Mouse (Mus musculus): Measurements from ENCODE around the gene Ptgir. TPM values are rescaled to one million over a fixed set of nuclear protein-coding genes. Genes with fewer than 3 reads are reported as not detected.
"Not testable (repeated sequence)": the region's sequence is repeated elsewhere in the genome, so short reads cannot be mapped to it uniquely, and the experiment has no call there.

The Ptgir gene
- polyA plus RNA-seq, 2 experiments from 2014 or later = 7.9 to 10.2 TPM

- no peak for ATAC-seq
Measured at GRCm38 (mm10) chr7:16942861-16943260, 36.6 kb downstream of the Ptgir start.

- peak; percentile 69 for ATAC-seq
Measured at GRCm38 (mm10) chr7:16944061-16944807, 37.9 kb downstream of the Ptgir start, which contains the start of gene Pnmal2. Gene Pnmal2, plus strand, starts transcription at chr7:16944682.

DNA sequence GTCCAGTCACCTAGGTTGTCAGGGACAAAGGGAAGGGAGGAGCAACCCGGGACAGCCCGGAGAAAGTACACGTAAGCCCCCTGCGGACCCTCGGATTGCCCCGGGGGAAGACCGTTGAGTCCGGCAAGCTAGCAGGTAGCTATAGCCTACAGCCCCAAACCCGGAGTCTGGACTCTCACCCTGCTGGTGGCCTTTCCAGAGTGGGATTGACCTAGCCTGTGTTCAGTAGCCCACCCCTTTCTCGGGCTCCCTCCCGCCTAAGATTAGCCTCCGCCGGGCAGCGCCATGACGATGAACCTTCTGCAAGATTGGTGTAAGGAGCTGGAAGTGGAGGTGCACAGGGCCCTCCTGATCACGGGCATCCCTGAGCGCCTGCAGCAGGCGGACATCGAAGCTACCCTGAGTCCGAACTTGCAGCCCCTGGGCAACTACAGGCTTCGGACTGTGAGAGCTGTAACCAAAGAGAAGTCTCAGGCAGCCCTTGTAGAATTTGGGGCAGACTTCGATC lies 38.6 kb downstream of the Ptgir start:
- ATAC-seq = no peak

GRCm38 (mm10) chr7:16945419-16945818 lies 39.1 kb downstream of the Ptgir start:
- no peak for ATAC-seq

DNA sequence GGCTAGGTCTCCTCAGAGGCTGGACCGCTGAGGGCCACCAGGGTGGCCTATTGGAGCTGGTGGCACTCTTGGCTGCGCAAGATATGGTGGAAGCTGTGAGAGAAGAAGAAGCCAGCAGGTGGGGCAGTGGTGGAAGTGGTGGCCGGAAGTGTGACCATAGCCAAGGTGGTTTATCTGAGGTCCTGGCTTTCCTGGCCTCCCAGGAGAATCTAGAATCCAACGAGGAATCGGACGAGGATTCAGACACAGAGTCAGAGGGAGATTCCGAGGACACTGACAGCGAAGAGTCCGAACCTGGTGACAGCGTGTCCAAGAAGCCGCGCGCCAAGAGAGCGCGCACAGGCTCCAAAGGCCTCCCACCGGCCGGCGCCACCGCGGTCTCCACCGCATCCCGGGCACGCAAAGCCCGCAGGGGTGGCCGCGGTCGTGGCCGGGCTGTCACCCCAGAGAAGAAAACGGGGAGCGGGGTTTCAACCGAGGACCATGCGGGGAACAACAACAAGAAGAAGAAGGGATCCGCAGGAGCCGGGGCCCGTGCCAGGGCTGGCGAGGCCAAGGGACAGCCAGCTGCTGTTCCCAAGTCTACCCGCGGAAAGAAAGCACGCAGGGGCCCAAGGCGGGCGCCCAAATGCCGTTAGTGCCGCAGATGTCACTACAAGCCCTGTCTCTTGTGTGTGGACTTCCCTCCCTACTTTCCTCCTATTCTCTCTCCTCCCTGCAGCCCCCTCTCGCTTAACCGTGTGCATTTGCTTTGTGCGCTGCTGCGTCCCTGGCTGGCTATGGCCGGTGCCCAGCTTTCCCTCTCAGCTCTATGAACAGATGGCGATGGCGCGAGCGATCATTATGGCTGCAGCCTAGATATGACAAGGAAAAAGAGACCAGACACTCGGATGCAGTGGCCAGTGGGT lies 40.4 kb downstream of the Ptgir start:
- ATAC-seq = no peak

DNA sequence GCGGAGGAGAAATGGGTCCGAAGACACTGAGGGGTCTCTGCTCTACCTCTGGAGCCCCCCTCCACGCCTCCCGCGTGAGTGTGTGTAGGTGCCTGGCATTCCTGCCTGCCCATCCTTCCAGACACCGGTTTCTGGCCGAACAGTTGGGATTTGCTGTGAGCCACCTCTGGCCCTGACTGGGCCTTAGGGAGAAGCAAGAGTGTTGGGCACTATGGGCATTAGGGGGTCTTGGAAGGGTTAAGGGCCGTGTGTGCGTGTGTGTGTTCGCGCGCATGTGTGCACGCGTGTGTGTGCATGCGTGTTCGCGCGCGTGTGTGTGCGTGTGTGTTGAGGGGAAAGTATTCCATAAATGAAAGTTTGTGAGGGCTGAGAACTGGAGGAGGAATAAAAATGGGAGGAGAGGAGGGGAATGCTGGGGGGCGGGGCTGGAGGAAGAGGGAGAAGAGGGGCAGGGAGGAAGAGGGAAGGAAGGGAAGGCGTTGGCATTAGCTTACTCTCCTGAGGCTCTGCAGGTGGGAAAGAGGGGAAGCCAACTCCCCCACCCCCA lies 41.1 kb downstream of the Ptgir start:
- ATAC-seq = no peak

GRCm38 (mm10) chr7:16947959-16948361 lies 41.7 kb downstream of the Ptgir start:
- no peak for ATAC-seq

- ATAC-seq = no peak
Measured at GRCm38 (mm10) chr7:16948923-16949458, 42.7 kb downstream of the Ptgir start.

DNA sequence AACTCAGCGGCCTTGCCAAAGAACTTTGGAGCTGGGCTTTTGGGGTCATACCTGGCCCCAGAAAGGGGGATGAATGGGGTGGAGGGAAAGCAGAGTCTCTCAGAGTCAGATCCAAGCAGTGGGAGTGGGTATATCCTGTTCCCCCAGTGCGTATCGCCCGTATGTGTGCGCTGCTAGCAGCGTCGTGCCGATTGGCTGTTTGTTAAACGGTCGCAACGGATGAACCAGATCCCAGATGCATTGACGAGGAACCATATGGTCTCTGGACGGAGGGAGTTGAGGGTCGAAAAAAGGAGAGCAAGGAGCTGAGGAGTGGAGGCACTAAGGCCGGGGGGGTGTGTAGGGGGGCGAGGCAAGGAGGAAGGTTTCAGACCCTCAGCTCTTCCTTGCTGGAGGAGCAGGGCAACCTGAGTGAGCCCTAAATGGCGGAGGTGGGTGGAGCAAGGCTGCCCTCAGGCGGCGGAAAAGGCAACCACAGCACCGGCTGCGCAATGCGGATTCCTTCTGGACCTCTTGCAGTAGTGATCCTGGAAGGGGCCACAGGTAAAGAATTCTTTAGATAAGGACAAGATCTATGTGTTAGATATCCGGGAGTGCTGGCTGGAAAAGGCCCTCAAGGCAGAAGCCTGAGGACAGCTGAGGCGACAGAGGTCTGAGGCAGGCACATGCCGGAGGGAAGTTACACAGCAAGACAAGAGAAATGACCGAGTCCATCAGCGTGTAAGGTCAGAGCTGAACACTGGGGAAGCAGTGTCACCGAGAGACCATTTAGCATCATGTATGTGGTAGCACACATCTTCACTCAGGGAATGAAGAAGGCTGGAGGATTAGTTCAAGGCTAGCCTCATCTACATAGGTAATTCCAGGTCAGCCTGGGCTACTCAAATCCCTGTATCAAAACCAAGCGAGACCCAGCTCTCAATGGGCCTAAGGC lies 43.9 kb downstream of the Ptgir start:
- peak; percentile 79 for ATAC-seq

GRCm38 (mm10) chr7:16950861-16951635 lies 44.8 kb downstream of the Ptgir start:
- peak; percentile 91 for ATAC-seq

GRCm38 (mm10) chr7:16953776-16954175 lies 47.5 kb downstream of the Ptgir start:
- ATAC-seq = not testable (repeated sequence)

DNA sequence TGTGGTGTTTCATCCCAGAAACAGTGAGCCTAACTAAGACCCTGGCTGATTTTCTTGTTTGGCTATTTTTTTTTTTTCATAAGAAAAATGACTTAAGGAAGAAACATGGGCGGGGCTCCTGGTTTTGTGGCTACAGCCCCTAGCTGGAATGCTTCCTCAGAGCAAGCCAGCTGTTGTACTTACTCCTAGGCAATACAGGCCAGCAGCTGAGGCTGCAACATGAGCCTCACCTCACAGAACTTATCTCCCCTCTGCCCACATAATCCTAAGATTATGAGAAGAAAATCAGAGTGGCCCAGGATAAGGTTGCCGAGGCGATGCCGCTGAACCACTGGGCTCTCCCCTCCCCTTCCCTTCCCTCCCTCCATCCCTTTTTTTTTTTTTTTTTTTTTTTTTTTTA lies 49.4 kb downstream of the Ptgir start:
- ATAC-seq = no peak

- ATAC-seq = no peak
Measured at GRCm38 (mm10) chr7:16956410-16957265, 50.3 kb downstream of the Ptgir start.

- no peak for ATAC-seq
Measured at GRCm38 (mm10) chr7:16959539-16960187, 53.4 kb downstream of the Ptgir start, which contains the start of gene Pnmal1. Gene Pnmal1, plus strand, starts transcription at chr7:16959679.

Other genes with a start within 250 kb of the Ptgir start
- gene Ceacam15, start 230.8 kb upstream of the Ptgir start, polyA plus RNA-seq (2017; shearing (Covaris generic)) = 1 to 10 TPM in 1 of 2 experiments, under 1 TPM in 1; 0.91 to 1.2 TPM
- gene Ceacam9, start 184.6 kb upstream of the Ptgir start, polyA plus RNA-seq (2017; shearing (Covaris generic)) = not detected
- gene Ap2s1, start 168.1 kb upstream of the Ptgir start, polyA plus RNA-seq (2017; shearing (Covaris generic)) = 10 to 100 TPM; 60.7 to 73.1 TPM
- gene Slc1a5, start 125.2 kb upstream of the Ptgir start, polyA plus RNA-seq (2017; shearing (Covaris generic)) = 100 to 1,000 TPM; 142 to 182 TPM
- gene Strn4, start 90.6 kb upstream of the Ptgir start, polyA plus RNA-seq (2017; shearing (Covaris generic)) = 10 to 100 TPM; 19.2 TPM
- gene Fkrp, start 89.8 kb upstream of the Ptgir start, polyA plus RNA-seq (2017; shearing (Covaris generic)) = 10 to 100 TPM in 1 of 2 experiments, 1 to 10 TPM in 1; 6.8 to 11.2 TPM
- 10 to 100 TPM; 57.3 to 60.0 TPM for gene Prkd2, start 63.6 kb upstream of the Ptgir start, polyA plus RNA-seq (2017; shearing (Covaris generic))
- gene Dact3, start 31.2 kb upstream of the Ptgir start, polyA plus RNA-seq (2017; shearing (Covaris generic)) = not detected
- not detected for gene Gng8, start 14.7 kb upstream of the Ptgir start, polyA plus RNA-seq (2017; shearing (Covaris generic))
- gene Calm3, start 17.6 kb downstream of the Ptgir start, polyA plus RNA-seq (2017; shearing (Covaris generic)) = 100 to 1,000 TPM in 1 of 2 experiments, 10 to 100 TPM in 1; 48.5 to 103 TPM
- gene Pnmal2, start 38.2 kb downstream of the Ptgir start, polyA plus RNA-seq (2017; shearing (Covaris generic)) = not detected
- gene Pnmal1, start 53.2 kb downstream of the Ptgir start, polyA plus RNA-seq (2017; shearing (Covaris generic)) = not detected
- gene Gm42372, start 76.6 kb downstream of the Ptgir start, polyA plus RNA-seq (2017; shearing (Covaris generic)) = 1 to 10 TPM; 4.8 to 4.9 TPM
- under 1 TPM in 1 of 2 experiments, not detected in 1; 0.20 TPM for gene Ccdc8, start 86.2 kb downstream of the Ptgir start, polyA plus RNA-seq (2017; shearing (Covaris generic))
- gene Ppp5c, start 121.4 kb downstream of the Ptgir start, polyA plus RNA-seq (2017; shearing (Covaris generic)) = 10 to 100 TPM; 56.6 to 76.0 TPM
- gene Hif3a, start 155.9 kb downstream of the Ptgir start, polyA plus RNA-seq (2017; shearing (Covaris generic)) = under 1 TPM; 0.60 to 0.91 TPM
- 1 to 10 TPM in 1 of 2 experiments, under 1 TPM in 1; 0.13 to 1.4 TPM for gene Psg16, start 167.6 kb downstream of the Ptgir start, polyA plus RNA-seq (2017; shearing (Covaris generic))
- not detected for gene Ceacam3, start 243.8 kb downstream of the Ptgir start, polyA plus RNA-seq (2017; shearing (Covaris generic))